Mouse (Mus musculus) urinary bladder, postnatal 25 days (tissue): ENCODE data around the gene Smim12.

Experiments used
- DNase-seq: peaks from one replicate; pipeline ENCODE4 v3.0.0; 2022; ENCODE audit warnings: low spot score

Smim12 gene

GRCm38 (mm10) chr4:127235742-127236487 lies 7.7 kb upstream of the Smim12 start:
- peak; percentile 85 for DNase-seq

- no peak for DNase-seq
Observed at GRCm38 (mm10) chr4:127236631-127237030, 7.0 kb upstream of the Smim12 start.

GRCm38 (mm10) chr4:127237271-127237670 lies 6.3 kb upstream of the Smim12 start:
- DNase-seq, result no peak

GRCm38 (mm10) chr4:127242696-127243095 lies 888 bp upstream of the Smim12 start:
- no peak for DNase-seq

- DNase-seq, result no peak
Observed at GRCm38 (mm10) chr4:127243953-127244352, 369 bp downstream of the Smim12 start.

GRCm38 (mm10) chr4:127249701-127250349 lies 6.2 kb downstream of the Smim12 start:
- peak; percentile 90 for DNase-seq

- DNase-seq, result peak; percentile 29
Observed at GRCm38 (mm10) chr4:127251963-127252585, 8.5 kb downstream of the Smim12 start.

GRCm38 (mm10) chr4:127256739-127257138 lies 13.2 kb downstream of the Smim12 start:
- DNase-seq, result no peak

GRCm38 (mm10) chr4:127258186-127258897 lies 14.8 kb downstream of the Smim12 start:
- DNase-seq, result no peak

- no peak for DNase-seq
Observed at GRCm38 (mm10) chr4:127261601-127262000, 18.0 kb downstream of the Smim12 start.

- DNase-seq, result no peak
Observed at GRCm38 (mm10) chr4:127263438-127264182, 20.0 kb downstream of the Smim12 start.

GRCm38 (mm10) chr4:127264183-127264554 lies 20.6 kb downstream of the Smim12 start:
- DNase-seq, result no peak

GRCm38 (mm10) chr4:127278451-127279001 lies 34.9 kb downstream of the Smim12 start:
- no peak for DNase-seq

- no peak for DNase-seq
Observed at GRCm38 (mm10) chr4:127279241-127279640, 35.7 kb downstream of the Smim12 start.

- DNase-seq, result no peak
Observed at GRCm38 (mm10) chr4:127286907-127287306, 43.3 kb downstream of the Smim12 start.

- DNase-seq, result no peak
Observed at GRCm38 (mm10) chr4:127289039-127289548, 45.5 kb downstream of the Smim12 start.

GRCm38 (mm10) chr4:127292631-127293030 lies 49.0 kb downstream of the Smim12 start:
- DNase-seq, result no peak
